7 mouse cellular contexts compared by ENCODE assay signal in genomic region chr9:123366708-123367385, GRCm38 (mm10). TPM values are rescaled to one million over a fixed set of nuclear protein-coding genes. Genes with fewer than 3 reads are reported as not detected.
DNase-seq lines count a peak whose midpoint lies in the region; ATAC-seq and TF ChIP-seq lines count a peak whose summit lies in the region.

Gene Lars2 (plus strand): TSS chr9:123366927.

- peaks cover 16% of the 10 kb centered on the region for H3K4me1 ChIP-seq in embryonic facial prominence, embryonic 10.5 days
- no peaks in the 10 kb centered on the region; the same call in 1 of the 2 replicates for H3K4me1 ChIP-seq in intestine, postnatal 0 days (replicated peaks; ENCODE audit: control insufficient read depth, insufficient read depth, low read length)
- H3K4me1 ChIP-seq in midbrain, embryonic 12.5 days = peaks cover 12% of the 10 kb centered on the region; the same call in 1 of the 2 replicates
- peaks cover 2% of the 10 kb centered on the region; the same call in 1 of the 2 replicates for H3K4me1 ChIP-seq in small intestine, adult 2 months (ENCODE audit: control insufficient read depth, insufficient read depth, insufficient read length, low read length)

- no peaks in the 10 kb centered on the region for H3K9me3 ChIP-seq in embryonic facial prominence, embryonic 10.5 days
- no peaks in the 10 kb centered on the region for H3K9me3 ChIP-seq in intestine, postnatal 0 days (ENCODE audit: control insufficient read depth)
- H3K9me3 ChIP-seq in midbrain, embryonic 12.5 days = no peaks in the 10 kb centered on the region

- H3K27me3 ChIP-seq in embryonic facial prominence, embryonic 10.5 days (replicated peaks; ENCODE audit: low read depth, poor library complexity, severe bottlenecking) = no peaks in the 10 kb centered on the region
- H3K27me3 ChIP-seq in intestine, postnatal 0 days (replicated peaks; ENCODE audit: control insufficient read depth, insufficient read depth, low read length) = no peaks in the 10 kb centered on the region
- H3K27me3 ChIP-seq in midbrain, embryonic 12.5 days = no peaks in the 10 kb centered on the region
- no peaks in the 10 kb centered on the region for H3K27me3 ChIP-seq in small intestine, adult 2 months (ENCODE audit: control insufficient read depth, insufficient read depth, low read length)

- no peak; the same call in 1 of the 2 replicates for TF ChIP-seq POLR2A in small intestine, adult 2 months (IDR thresholded peaks at IDR 0.05; ENCODE audit: low read depth, low read length)

- peak; percentile 98 for ATAC-seq in intestine, postnatal 0 days
- peak; percentile 99 for ATAC-seq in midbrain, embryonic 12.5 days (ENCODE audit: low FRiP score, low read depth)

- H3K36me3 ChIP-seq in embryonic facial prominence, embryonic 10.5 days (replicated peaks) = peaks cover 2% of the 10 kb centered on the region
- H3K36me3 ChIP-seq in intestine, postnatal 0 days (ENCODE audit: control insufficient read depth, insufficient read depth) = peaks cover under 1% of the 10 kb centered on the region; the same call in 1 of the 2 replicates
- H3K36me3 ChIP-seq in midbrain, embryonic 12.5 days = peaks cover 3% of the 10 kb centered on the region; the same call in 1 of the 2 replicates
- H3K36me3 ChIP-seq in small intestine, adult 2 months (ENCODE audit: control insufficient read depth, insufficient read depth, low read length) = no peaks in the 10 kb centered on the region

- H3K27ac ChIP-seq in embryonic facial prominence, embryonic 10.5 days (replicated peaks) = peak within 1 kb of the TSS; percentile 86
- peak within 1 kb of the TSS; percentile 69 for H3K27ac ChIP-seq in intestine, postnatal 0 days (ENCODE audit: low read depth, low read length)
- H3K27ac ChIP-seq in midbrain, embryonic 12.5 days (replicated peaks) = peak within 1 kb of the TSS; percentile 85
- H3K27ac ChIP-seq in small intestine, adult 2 months (ENCODE audit: insufficient read depth, low read depth, low read length) = peak within 1 kb of the TSS; percentile 42; the same call in 1 of the 2 replicates

- under 1% methylated on average over 35 of the region's 35 CpGs for WGBS in embryonic facial prominence, embryonic 10.5 days
- under 1% methylated on average over 35 of the region's 35 CpGs for WGBS in intestine, postnatal 0 days
- WGBS in midbrain, embryonic 12.5 days = under 1% methylated on average over 35 of the region's 35 CpGs
- under 1% methylated on average over 35 of the region's 35 CpGs for WGBS in small intestine, adult 2 months

- H3K9ac ChIP-seq in intestine, postnatal 0 days (ENCODE audit: low read depth, low read length) = peak within 1 kb of the TSS; percentile 57
- peak within 1 kb of the TSS; percentile 68 for H3K9ac ChIP-seq in midbrain, embryonic 12.5 days (replicated peaks)

- 0 out of 2 replicates have a peak, but pooled peaks have one; percentile 1 for TF ChIP-seq CTCF in intestine, postnatal 0 days (IDR thresholded peaks at IDR 0.05; ENCODE audit: low read depth)
- TF ChIP-seq CTCF in small intestine, adult 2 months (IDR thresholded peaks at IDR 0.05; ENCODE audit: extremely low read depth, insufficient read length, insufficient replicate concordance, low read depth, low read length) = no peak

- H3K4me2 ChIP-seq in intestine, postnatal 0 days (replicated peaks; ENCODE audit: low read depth) = peak within 1 kb of the TSS; percentile 90
- H3K4me2 ChIP-seq in midbrain, embryonic 12.5 days (replicated peaks) = peak within 1 kb of the TSS; percentile 77

- intact Hi-C loops in left cerebral cortex, postnatal 4 days (cut with DNase I) = loop anchor here (10.0 kb wide), 1 partner anchor 158 kb away; the partner anchor contains the start of gene Sacm1l

- peak; percentile 95 for DNase-seq in adrenal gland, postnatal 10 days
- DNase-seq in embryonic facial prominence, embryonic 10.5 days (ENCODE audit: low spot score) = peak; percentile 95
- DNase-seq in gonadal fat pad, adult 2 months (ENCODE audit: low read depth) = peak; percentile 65
- DNase-seq in left cerebral cortex, postnatal 4 days = peak; percentile 95

- peak within 1 kb of the TSS; percentile 72 for H3K4me3 ChIP-seq in embryonic facial prominence, embryonic 10.5 days
- peak within 1 kb of the TSS; percentile 62 for H3K4me3 ChIP-seq in intestine, postnatal 0 days (ENCODE audit: low read depth, low read length)
- peak within 1 kb of the TSS; percentile 73 for H3K4me3 ChIP-seq in midbrain, embryonic 12.5 days
- peak within 1 kb of the TSS; percentile 91 for H3K4me3 ChIP-seq in small intestine, adult 2 months (ENCODE audit: low read depth, low read length)

RNA-seq across cellular contexts. Expression of gene Lars2, which starts in this region (rescaled TPM):
- 10 to 100 TPM; 60.3 to 97.7 TPM for total RNA-seq in adrenal gland, postnatal 10 days (2021)
- 705 and 749 TPM in 2 replicates for polyA plus RNA-seq in embryonic facial prominence, embryonic 10.5 days (2016; fragmentation: Nextera tagmentation; extraction: Ambion mirVana)
- polyA plus RNA-seq in gonadal fat pad, adult 2 months (2012; rRNA removed) = 214 and 218 TPM in 2 replicates
- polyA plus RNA-seq in intestine, postnatal 0 days (2015; fragmentation: Nextera tagmentation; extraction: Ambion mirVana) = 1,655 and 2,242 TPM in 2 replicates
- total RNA-seq in left cerebral cortex, postnatal 4 days (2021) = 10 to 100 TPM; 25.3 to 41.7 TPM
- polyA plus RNA-seq in midbrain, embryonic 12.5 days (2016; fragmentation: Nextera tagmentation; extraction: Ambion mirVana) = 1,003 and 1,084 TPM in 2 replicates
- 217 and 259 TPM in 2 replicates for polyA plus RNA-seq in small intestine, adult 2 months (2012; rRNA removed)

Comparison
In these comparisons a context has a peak if more than half of its experiments do, and no peak if none do; other contexts are left out.
1. Peak in every context shown above with its lines: DNase-seq, ATAC-seq, H3K4me3 ChIP-seq and H3K27ac ChIP-seq.